Mouse (Mus musculus): ENCODE data around the gene Ltbp3.

DNA sequence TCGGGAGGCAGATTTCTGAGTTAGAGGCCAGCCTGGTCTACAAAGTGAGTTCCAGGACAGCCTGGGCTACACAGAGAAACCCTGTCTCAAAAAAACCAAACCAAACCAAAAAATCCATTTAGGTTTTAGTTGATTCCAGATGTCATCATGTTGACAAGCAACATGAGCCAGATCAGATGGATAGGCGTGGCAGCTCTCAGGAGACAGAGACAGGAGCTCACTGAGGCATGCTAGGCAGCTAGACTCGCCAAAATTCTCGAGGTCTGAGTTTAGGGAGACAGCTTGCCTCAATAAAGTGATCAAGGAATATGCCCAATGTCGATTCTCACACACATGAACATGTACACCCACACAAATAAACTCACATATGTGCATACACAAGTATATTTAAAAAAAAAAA is 48.4 kb downstream of the Ltbp3 start:
- TF ChIP-seq POLR2A (IDR thresholded peaks at IDR 0.05; ENCODE audit: insufficient read depth, low read depth, low read length) (no peak), CTCF (IDR thresholded peaks at IDR 0.05; ENCODE audit: insufficient read depth, low read depth, low read length) (no peak)

Data from olfactory bulb, adult 2 months (tissue).